Mouse (Mus musculus) liver, embryonic 11.5 days (tissue): Measurements from ENCODE around the gene Gm4969. TPM values are rescaled to one million over a fixed set of nuclear protein-coding genes. Genes with fewer than 3 reads are reported as not detected.

ENCODE experiments used
- ATAC-seq: fragments of 200-750 bp; cut with Nextera tagmentation; replicated peaks from 2 replicates; pipeline ENCODE4 v1.8.0; 2017; ENCODE audit warnings: moderate number of reproducible peaks, mild to moderate bottlenecking, moderate TSS enrichment, moderate library complexity; ENCODE audit not compliant: low FRiP score
- DNase-seq: peaks from one replicate; pipeline ENCODE4 v3.0.0-alpha.2; 2017; ENCODE audit warnings: low spot score
- H3K27ac ChIP-seq: fragments of 300-500 bp; sonication (generic); 2 replicates; pipeline ENCODE4 v1.5.1; 2014; ENCODE audit warnings: mild to moderate bottlenecking, low read depth, low read length, control low read depth
- H3K27me3 ChIP-seq: fragments of 300-500 bp; sonication (generic); replicated peaks from 2 replicates; pipeline ENCODE4 v1.6.1; 2014; ENCODE audit warnings: low read length, mixed read lengths; ENCODE audit not compliant: control insufficient read depth, insufficient read depth
- H3K36me3 ChIP-seq: fragments of 300-500 bp; sonication (generic); 2 replicates; pipeline ENCODE4 v1.6.1; 2014; ENCODE audit warnings: mild to moderate bottlenecking, low read length, moderate library complexity, mixed read lengths; ENCODE audit not compliant: control insufficient read depth, insufficient read depth
- H3K4me1 ChIP-seq: fragments of 300-500 bp; sonication (generic); replicated peaks from 2 replicates; pipeline ENCODE4 v1.6.1; 2014; ENCODE audit warnings: low read length, mixed read lengths; ENCODE audit not compliant: control insufficient read depth, insufficient read depth
- H3K4me2 ChIP-seq: fragments of 300-500 bp; sonication (generic); 2 replicates; pipeline ENCODE4 v1.6.1; 2014; ENCODE audit warnings: mild to moderate bottlenecking, control low read depth, moderate library complexity
- H3K4me3 ChIP-seq: fragments of 300-500 bp; sonication (generic); 2 replicates; pipeline ENCODE4 v1.5.1; 2014; ENCODE audit warnings: low read depth, low read length, control low read depth
- H3K9ac ChIP-seq: fragments of 300-500 bp; sonication (generic); 2 replicates; pipeline ENCODE4 v1.6.1; 2014; ENCODE audit warnings: low read depth, low read length, control low read depth
- H3K9me3 ChIP-seq: fragments of 300-500 bp; sonication (generic); 2 replicates; pipeline ENCODE4 v1.6.1; 2016; ENCODE audit warnings: low read length, inconsistent platforms, mixed read lengths; ENCODE audit not compliant: control insufficient read depth
- WGBS: fragments of 180-500 bp; shearing (Covaris S2); extraction: QIAGEN DNeasy Blood & Tissue Kit; methylation state at CpG from one replicate; pipeline ENCODE4 v1.1.7; 2014; 5-methylcytosine and 5-hydroxymethylcytosine counted together
- polyA plus RNA-seq: library from polyadenylated mRNA; unstranded; fragments of >200 nt; fragmentation: Nextera tagmentation; extraction: Ambion mirVana; gene quantifications from 2 replicates; pipeline ENCODE4 v1.2.1, GENCODE M21; 2014

Gene Gm4969
- polyA plus RNA-seq, 1 experiment from 2014 or later, result 1.2 TPM

GRCm38 (mm10) chr7:19068707-19069106 lies 49.5 kb downstream of the Gm4969 start:
- Histone ChIP-seq H3K4me1 (0 out of 2 replicates have a peak, but pooled peaks cover 2% of the 10 kb centered on the region), H3K27me3 (peaks cover 37% of the 10 kb centered on the region), H3K36me3 (no peaks in the 10 kb centered on the region), H3K4me2 (no peak overlapping the region), H3K9ac (no peak overlapping the region), H3K4me3 (no peak overlapping the region), H3K27ac (no peak overlapping the region), H3K9me3 (no peaks in the 10 kb centered on the region)
- ATAC-seq, result no peak
- 0% methylated on average over 2 of the region's 2 CpGs for WGBS
- DNase-seq, result no peak

GRCm38 (mm10) chr7:19067935-19068334 lies 50.2 kb downstream of the Gm4969 start:
- no peak overlapping the region for H3K9ac ChIP-seq
- no peaks in the 10 kb centered on the region for H3K36me3 ChIP-seq
- DNase-seq (no peak), ATAC-seq (no peak)
- 0 out of 2 replicates have a peak, but pooled peaks cover 2% of the 10 kb centered on the region for H3K4me1 ChIP-seq
- H3K4me2 ChIP-seq, result no peak overlapping the region
- peaks cover 40% of the 10 kb centered on the region for H3K27me3 ChIP-seq
- no peaks in the 10 kb centered on the region for H3K9me3 ChIP-seq
- no peak overlapping the region for H3K27ac ChIP-seq
- 55% methylated on average over 13 of the region's 14 CpGs for WGBS
- H3K4me3 ChIP-seq, result no peak overlapping the region

- no peak overlapping the region for H3K9ac ChIP-seq
- DNase-seq (no peak), ATAC-seq (no peak)
- H3K4me3 ChIP-seq, result no peak overlapping the region
- H3K4me1 ChIP-seq, result 0 out of 2 replicates have a peak, but pooled peaks cover 2% of the 10 kb centered on the region
- no peaks in the 10 kb centered on the region for H3K9me3 ChIP-seq
- 31% methylated on average over 14 of the region's 14 CpGs for WGBS
- no peak overlapping the region for H3K27ac ChIP-seq
- no peak overlapping the region for H3K4me2 ChIP-seq
- H3K36me3 ChIP-seq, result no peaks in the 10 kb centered on the region
- peaks cover 40% of the 10 kb centered on the region for H3K27me3 ChIP-seq
Observed at GRCm38 (mm10) chr7:19067063-19067462, 51.1 kb downstream of the Gm4969 start.

GRCm38 (mm10) chr7:19065896-19066295 lies 52.3 kb downstream of the Gm4969 start:
- DNase-seq, result no peak
- H3K4me3 ChIP-seq, result no peak overlapping the region
- no peak overlapping the region; the same call in 1 of the 2 replicates for H3K4me2 ChIP-seq
- H3K9me3 ChIP-seq, result no peaks in the 10 kb centered on the region
- no peaks in the 10 kb centered on the region for H3K36me3 ChIP-seq
- H3K27me3 ChIP-seq, result peaks cover 40% of the 10 kb centered on the region
- no peak overlapping the region for H3K27ac ChIP-seq
- no peak for ATAC-seq
- no peak overlapping the region for H3K9ac ChIP-seq
- WGBS, result 40% methylated on average over 13 of the region's 13 CpGs
- H3K4me1 ChIP-seq, result 0 out of 2 replicates have a peak, but pooled peaks cover 2% of the 10 kb centered on the region

- Histone ChIP-seq H3K27ac (no peak overlapping the region), H3K4me2 (no peak overlapping the region), H3K27me3 (no peaks in the 10 kb centered on the region), H3K9me3 (no peaks in the 10 kb centered on the region), H3K36me3 (peaks cover 5% of the 10 kb centered on the region; the same call in 1 of the 2 replicates), H3K4me3 (no peak overlapping the region), H3K9ac (no peak overlapping the region), H3K4me1 (no peaks in the 10 kb centered on the region)
- no peak for ATAC-seq
- DNase-seq, result no peak
- 76% methylated on average over 10 of the region's 10 CpGs for WGBS
Observed at GRCm38 (mm10) chr7:19057405-19057804, 60.8 kb downstream of the Gm4969 start.

GRCm38 (mm10) chr7:19055108-19055507 lies 63.1 kb downstream of the Gm4969 start:
- no peak overlapping the region for H3K9ac ChIP-seq
- no peak overlapping the region for H3K27ac ChIP-seq
- 93% methylated on average over 8 of the region's 8 CpGs for WGBS
- H3K36me3 ChIP-seq, result peaks cover 15% of the 10 kb centered on the region
- no peak for DNase-seq
- ATAC-seq, result no peak
- no peaks in the 10 kb centered on the region for H3K4me1 ChIP-seq
- H3K27me3 ChIP-seq, result no peaks in the 10 kb centered on the region
- no peak overlapping the region for H3K4me2 ChIP-seq
- H3K4me3 ChIP-seq, result no peak overlapping the region
- no peaks in the 10 kb centered on the region for H3K9me3 ChIP-seq

GRCm38 (mm10) chr7:19054777-19055076 lies 63.4 kb downstream of the Gm4969 start:
- no peak overlapping the region for H3K4me2 ChIP-seq
- H3K4me3 ChIP-seq, result no peak overlapping the region
- H3K4me1 ChIP-seq, result no peaks in the 10 kb centered on the region
- no peak overlapping the region for H3K27ac ChIP-seq
- DNase-seq (no peak), ATAC-seq (peak; percentile 21; the same call in 1 of the 2 replicates)
- H3K27me3 ChIP-seq, result no peaks in the 10 kb centered on the region
- 75% methylated on average over 9 of the region's 9 CpGs for WGBS
- peaks cover 18% of the 10 kb centered on the region for H3K36me3 ChIP-seq
- H3K9ac ChIP-seq, result no peak overlapping the region
- H3K9me3 ChIP-seq, result no peaks in the 10 kb centered on the region

- 52% methylated on average over 33 of the region's 33 CpGs for WGBS
- H3K9ac ChIP-seq, result no peak within 1 kb of the TSS
- no peaks in the 10 kb centered on the region for H3K9me3 ChIP-seq
- DNase-seq, result no peak
- ATAC-seq, result peak; percentile 42
- H3K4me1 ChIP-seq, result no peaks in the 10 kb centered on the region
- H3K36me3 ChIP-seq, result peaks cover 22% of the 10 kb centered on the region
- no peak within 1 kb of the TSS for H3K27ac ChIP-seq
- H3K4me3 ChIP-seq, result no peak within 1 kb of the TSS
- no peak within 1 kb of the TSS for H3K4me2 ChIP-seq
- H3K27me3 ChIP-seq, result no peaks in the 10 kb centered on the region
Observed at GRCm38 (mm10) chr7:19054047-19054776, 64.0 kb downstream of the Gm4969 start, which contains the start of gene Rsph6a. Rsph6a (plus strand) TSS chr7:19054690.

GRCm38 (mm10) chr7:19053136-19053532 lies 65.0 kb downstream of the Gm4969 start:
- Histone ChIP-seq H3K27me3 (no peaks in the 10 kb centered on the region), H3K4me3 (no peak overlapping the region), H3K9ac (no peak overlapping the region), H3K4me1 (no peaks in the 10 kb centered on the region), H3K36me3 (peaks cover 30% of the 10 kb centered on the region), H3K4me2 (no peak overlapping the region), H3K9me3 (no peaks in the 10 kb centered on the region), H3K27ac (no peak overlapping the region)
- ATAC-seq (no peak), DNase-seq (no peak)
- 90% methylated on average over 7 of the region's 7 CpGs for WGBS
